Comparison of ENCODE assay signal across 8 mouse cellular contexts in the genomic region with DNA sequence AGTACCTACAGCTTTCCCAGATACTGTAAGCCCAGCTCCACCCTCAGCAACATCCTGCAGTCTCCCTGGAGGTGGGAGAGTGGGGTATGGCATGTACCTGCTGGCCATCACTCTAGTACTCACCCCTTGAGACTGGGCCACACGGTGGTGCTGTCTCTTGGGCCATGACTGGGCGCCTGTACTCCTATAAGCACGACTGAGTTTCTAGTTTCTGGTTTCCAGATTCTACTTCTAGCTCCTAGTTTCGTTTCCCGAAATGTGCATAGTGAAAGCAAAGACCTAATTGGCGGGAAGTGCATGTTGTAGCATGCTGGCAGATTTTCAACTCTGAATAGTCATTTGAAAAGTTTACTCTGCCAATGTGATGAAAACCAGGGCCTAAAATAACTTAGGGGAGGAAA. TPM values are rescaled to one million over a fixed set of nuclear protein-coding genes. Genes with fewer than 3 reads are reported as not detected.
DNase-seq lines count a peak whose midpoint lies in the region; ATAC-seq lines count a peak whose summit lies in the region.

TSS of gene Phf11d (minus strand) at position 227 of the 401 bp plus-strand sequence.

- H3K9me3 ChIP-seq in heart, embryonic 14.5 days (ENCODE audit: control insufficient read depth, low read length): no peaks in the 10 kb centered on the region
- no peaks in the 10 kb centered on the region for H3K9me3 ChIP-seq in stomach, embryonic 16.5 days (replicated peaks; ENCODE audit: control insufficient read depth, low read length)

- H3K9ac ChIP-seq in heart, embryonic 14.5 days (ENCODE audit: low read length): no peak within 1 kb of the TSS
- H3K9ac ChIP-seq in stomach, embryonic 16.5 days (ENCODE audit: low read length): peak within 1 kb of the TSS; percentile 11; the same call in 1 of the 2 replicates

- WGBS in heart, embryonic 14.5 days: 55% methylated on average over 6 of the region's 6 CpGs
- WGBS in stomach, embryonic 16.5 days: 50% methylated on average over 6 of the region's 6 CpGs

- H3K4me1 ChIP-seq in heart, embryonic 14.5 days (ENCODE audit: control insufficient read depth in 2 of 2, insufficient read depth in 2 of 2, low read length in 2 of 2): peaks cover 6 to 14% of the 10 kb centered on the region in 2 experiments
- H3K4me1 ChIP-seq in stomach, embryonic 16.5 days (ENCODE audit: control insufficient read depth, insufficient read depth, low read length): no peaks in the 10 kb centered on the region

- peak within 1 kb of the TSS; percentile 36 for H3K4me2 ChIP-seq in heart, embryonic 14.5 days (ENCODE audit: low read length)
- H3K4me2 ChIP-seq in stomach, embryonic 16.5 days (ENCODE audit: low read depth, low read length): peak within 1 kb of the TSS; percentile 31

- no peaks in the 10 kb centered on the region for H3K27me3 ChIP-seq in heart, embryonic 14.5 days (ENCODE audit: control insufficient read depth, insufficient read depth, low read length)
- no peaks in the 10 kb centered on the region for H3K27me3 ChIP-seq in stomach, embryonic 16.5 days (ENCODE audit: control insufficient read depth, insufficient read depth, low read length)

- H3K36me3 ChIP-seq in heart, embryonic 14.5 days (ENCODE audit: control insufficient read depth, insufficient read depth, low read length): no peaks in the 10 kb centered on the region
- H3K36me3 ChIP-seq in stomach, embryonic 16.5 days (ENCODE audit: control insufficient read depth, insufficient read depth, low read length): no peaks in the 10 kb centered on the region

- H3K4me3 ChIP-seq in heart, embryonic 14.5 days (ENCODE audit: control insufficient read depth in 1 of 2, insufficient read depth in 1 of 2, low read depth in 1 of 2, low read length in 2 of 2): 0 out of 4 replicates have a peak within 1 kb of the TSS, but pooled peaks of 1 of the 2 experiments have one; percentile 19
- peak within 1 kb of the TSS; percentile 3; the same call in 1 of the 2 replicates for H3K4me3 ChIP-seq in stomach, embryonic 16.5 days (replicated peaks; ENCODE audit: low read length)

- peak within 1 kb of the TSS in 1 of 2 experiments; percentile 36; a peak in 2 of 4 replicates for H3K27ac ChIP-seq in heart, embryonic 14.5 days (replicated peaks in 1 of 2; ENCODE audit: control insufficient read depth in 1 of 2, insufficient read depth in 1 of 2, low read depth in 2 of 2, low read length in 2 of 2)
- H3K27ac ChIP-seq in stomach, embryonic 16.5 days (ENCODE audit: low read length): peak within 1 kb of the TSS; percentile 79

- DNase-seq in ovary, postnatal 10 days (ENCODE audit: low spot score): peak; percentile 10
- no peak for DNase-seq in ovary, adult 18-20 months (ENCODE audit: low spot score)
- peak; percentile 27 for DNase-seq in adrenal gland, postnatal 10 days
- peak; percentile 2 to 6 for DNase-seq in layer of hippocampus, postnatal 36 days
- DNase-seq in thymus, postnatal 25 days: no peak
- DNase-seq in testis, postnatal 14 days (ENCODE audit: low spot score): no peak

- no peak for ATAC-seq in heart, embryonic 14.5 days (ENCODE audit: insufficient number of reproducible peaks, insufficient read depth, low FRiP score, low read depth)
- ATAC-seq in stomach, embryonic 16.5 days (ENCODE audit: insufficient read depth, low FRiP score): peak; percentile 74

RNA-seq across cellular contexts. Expression of gene Phf11d, which starts in this region (rescaled TPM):
- total RNA-seq in adrenal gland, postnatal 10 days (2021): 1 to 10 TPM; 3.6 to 5.4 TPM
- polyA plus RNA-seq in heart, embryonic 14.5 days (2014; fragmentation: Nextera tagmentation; extraction: Ambion mirVana): 1.7 and 2.9 TPM in 2 replicates
- 1 to 10 TPM in 1 of 2 experiments, under 1 TPM in 1; 0.76 to 1.0 TPM for total RNA-seq in layer of hippocampus, postnatal 36 days (2021)
- polyA plus RNA-seq in stomach, embryonic 16.5 days (2015; fragmentation: Nextera tagmentation; extraction: Ambion mirVana): 4.4 and 6.0 TPM in 2 replicates

Comparison
In these comparisons a context has a peak if more than half of its experiments do, and no peak if none do; other contexts are left out.
1. DNase-seq: peak in ovary, postnatal 10 days (single experiment), adrenal gland, postnatal 10 days (single experiment) and layer of hippocampus, postnatal 36 days (2 of 2); none in ovary, adult 18-20 months (single experiment), thymus, postnatal 25 days (single experiment) and testis, postnatal 14 days (single experiment).